Mouse (Mus musculus) bone marrow, adult 2 months (tissue): ENCODE results near the gene Luc7l2.
"Not testable (repeated sequence)": the region's sequence is repeated elsewhere in the genome, so short reads cannot be mapped to it uniquely, and the experiment has no call there.

ENCODE experiments used
- CTCF ChIP-seq: fragments of 200-500 bp; IDR thresholded peaks from 2 replicates; pipeline ENCODE4 v1.5.1; 2011; ENCODE audit warnings: low read length, control low read depth; ENCODE audit not compliant: control insufficient read depth, insufficient read depth
- POLR2A ChIP-seq: fragments of 200-500 bp; IDR thresholded peaks from 2 replicates; pipeline ENCODE4 v1.6.1; 2011; ENCODE audit warnings: low read depth, mild to moderate bottlenecking, control low read depth, low read length, borderline replicate concordance; ENCODE audit not compliant: control insufficient read depth

GRCm38 (mm10) chr6:38548595-38548994 is 2.5 kb upstream of the Luc7l2 start:
- not testable (repeated sequence) for TF ChIP-seq CTCF, POLR2A
